Mouse (Mus musculus): ENCODE data around the gene Rtkn. TPM values are rescaled to one million over a fixed set of nuclear protein-coding genes. Genes with fewer than 3 reads are reported as not detected.

Rtkn gene
- polyA plus RNA-seq, 2 experiments: 5.5 to 11.1 TPM

- peak overlapping the region; percentile 53 to 55 for H3K4me3 ChIP-seq (ENCODE audit: insufficient read depth in 1 of 2, low read depth in 2 of 2, low read length in 2 of 2)
- no peak for DNase-seq (ENCODE audit: low read depth in 3 of 3, low spot score in 3 of 3)
Measured at GRCm38 (mm10) chr6:83135571-83136161, 403 bp downstream of the Rtkn start.

GRCm38 (mm10) chr6:83136291-83136880 lies 1.1 kb downstream of the Rtkn start:
- peak overlapping the region; percentile 53 to 55 for H3K4me3 ChIP-seq (ENCODE audit: insufficient read depth in 1 of 2, low read depth in 2 of 2, low read length in 2 of 2)
- DNase-seq (ENCODE audit: low read depth in 3 of 3, low spot score in 3 of 3) (no peak), ATAC-seq (ENCODE audit: insufficient read depth) (no peak)
- H3K9me3 ChIP-seq (ENCODE audit: control insufficient read depth, low read length): no peaks in the 10 kb centered on the region
- peak overlapping the region; percentile 50; the same call in 1 of the 2 replicates for H3K9ac ChIP-seq (replicated peaks)
- peaks cover 23% of the 10 kb centered on the region for H3K27me3 ChIP-seq (ENCODE audit: control insufficient read depth, insufficient read depth, low read length)
- TF ChIP-seq CTCF (IDR thresholded peaks at IDR 0.05; ENCODE audit: low read depth) (no peak), EP300 (IDR thresholded peaks at IDR 0.05; ENCODE audit: low read depth) (no peak)
- no peak overlapping the region for H3K27ac ChIP-seq
- peaks cover 5 to 6% of the 10 kb centered on the region in 2 experiments; a peak in 3 of 4 replicates for H3K4me1 ChIP-seq (replicated peaks; ENCODE audit: control insufficient read depth in 2 of 2, insufficient read depth in 2 of 2, low read length in 1 of 2)
- no peaks in the 10 kb centered on the region for H3K36me3 ChIP-seq (replicated peaks; ENCODE audit: control insufficient read depth, insufficient read depth, low read depth)
- H3K4me2 ChIP-seq (ENCODE audit: low read depth): peak overlapping the region; percentile 66
- 41% methylated on average over 5 of the region's 5 CpGs for WGBS (ENCODE audit: insufficient replicate concordance)

More at GRCm38 (mm10) chr6:83135571-83136161, 403 bp downstream of the Rtkn start:
- H3K27ac ChIP-seq: no peak overlapping the region
- ATAC-seq (ENCODE audit: insufficient read depth): no peak
- no peak overlapping the region for H3K9ac ChIP-seq (replicated peaks)
- no peak for TF ChIP-seq CTCF (IDR thresholded peaks at IDR 0.05; ENCODE audit: low read depth)
- TF ChIP-seq EP300 (IDR thresholded peaks at IDR 0.05; ENCODE audit: low read depth): no peak
- H3K27me3 ChIP-seq (ENCODE audit: control insufficient read depth, insufficient read depth, low read length): peaks cover 23% of the 10 kb centered on the region
- peaks cover 8 to 10% of the 10 kb centered on the region in 2 experiments; a peak in 3 of 4 replicates for H3K4me1 ChIP-seq (replicated peaks; ENCODE audit: control insufficient read depth in 2 of 2, insufficient read depth in 2 of 2, low read length in 1 of 2)
- peak overlapping the region; percentile 66 for H3K4me2 ChIP-seq (ENCODE audit: low read depth)
- no peaks in the 10 kb centered on the region for H3K9me3 ChIP-seq (ENCODE audit: control insufficient read depth, low read length)
- H3K36me3 ChIP-seq (replicated peaks; ENCODE audit: control insufficient read depth, insufficient read depth, low read depth): no peaks in the 10 kb centered on the region
- WGBS (ENCODE audit: insufficient replicate concordance): 20% methylated on average over 37 of the region's 37 CpGs

- Histone ChIP-seq H3K9ac (replicated peaks) (peak overlapping the region; percentile 50), H3K4me2 (ENCODE audit: low read depth) (peak overlapping the region; percentile 66), H3K36me3 (replicated peaks; ENCODE audit: control insufficient read depth, insufficient read depth, low read depth) (no peaks in the 10 kb centered on the region), H3K27ac (peak overlapping the region; percentile 41), H3K27me3 (ENCODE audit: control insufficient read depth, insufficient read depth, low read length) (peaks cover 26% of the 10 kb centered on the region), H3K4me1 (replicated peaks; ENCODE audit: control insufficient read depth in 2 of 2, insufficient read depth in 2 of 2, low read length in 1 of 2) (peaks cover 4 to 6% of the 10 kb centered on the region in 2 experiments; a peak in 3 of 4 replicates), H3K9me3 (ENCODE audit: control insufficient read depth, low read length) (no peaks in the 10 kb centered on the region), H3K4me3 (ENCODE audit: insufficient read depth in 1 of 2, low read depth in 2 of 2, low read length in 2 of 2) (peak overlapping the region; percentile 53 to 55)
- WGBS (ENCODE audit: insufficient replicate concordance): 2% methylated on average over 26 of the region's 26 CpGs
- TF ChIP-seq CTCF (IDR thresholded peaks at IDR 0.05; ENCODE audit: low read depth) (no peak), EP300 (IDR thresholded peaks at IDR 0.05; ENCODE audit: low read depth) (no peak)
- DNase-seq (ENCODE audit: low read depth in 3 of 3, low spot score in 3 of 3) (no peak), ATAC-seq (ENCODE audit: insufficient read depth) (peak; percentile 25; the same call in 1 of the 2 replicates)
Measured at GRCm38 (mm10) chr6:83136881-83137575, 1.8 kb downstream of the Rtkn start.

- Histone ChIP-seq H3K4me3 (ENCODE audit: insufficient read depth in 1 of 2, low read depth in 2 of 2, low read length in 2 of 2) (peak overlapping the region; percentile 53 to 55), H3K9ac (replicated peaks) (peak overlapping the region; percentile 50), H3K4me2 (ENCODE audit: low read depth) (peak overlapping the region; percentile 66), H3K27ac (peak overlapping the region; percentile 41), H3K9me3 (ENCODE audit: control insufficient read depth, low read length) (no peaks in the 10 kb centered on the region), H3K36me3 (replicated peaks; ENCODE audit: control insufficient read depth, insufficient read depth, low read depth) (no peaks in the 10 kb centered on the region), H3K4me1 (replicated peaks; ENCODE audit: control insufficient read depth in 2 of 2, insufficient read depth in 2 of 2, low read length in 1 of 2) (peaks cover 4 to 8% of the 10 kb centered on the region in 2 experiments; a peak in 3 of 4 replicates), H3K27me3 (ENCODE audit: control insufficient read depth, insufficient read depth, low read length) (peaks cover 31% of the 10 kb centered on the region)
- TF ChIP-seq CTCF (IDR thresholded peaks at IDR 0.05; ENCODE audit: low read depth) (no peak), EP300 (IDR thresholded peaks at IDR 0.05; ENCODE audit: low read depth) (no peak)
- under 1% methylated on average over 12 of the region's 12 CpGs for WGBS (ENCODE audit: insufficient replicate concordance)
- ATAC-seq (ENCODE audit: insufficient read depth) (peak; percentile 66), DNase-seq (ENCODE audit: low read depth in 3 of 3, low spot score in 3 of 3) (peak in 1 of 3 experiments; percentile 29)
Measured at GRCm38 (mm10) chr6:83137576-83137950, 2.3 kb downstream of the Rtkn start.

- H3K36me3 ChIP-seq (replicated peaks; ENCODE audit: control insufficient read depth, insufficient read depth, low read depth): no peaks in the 10 kb centered on the region
- TF ChIP-seq EP300 (IDR thresholded peaks at IDR 0.05; ENCODE audit: low read depth) (no peak), CTCF (IDR thresholded peaks at IDR 0.05; ENCODE audit: low read depth) (peak; percentile 23; the same call in 1 of the 2 replicates)
- H3K27me3 ChIP-seq (ENCODE audit: control insufficient read depth, insufficient read depth, low read length): peaks cover 36% of the 10 kb centered on the region
- H3K4me1 ChIP-seq (replicated peaks; ENCODE audit: control insufficient read depth in 2 of 2, insufficient read depth in 2 of 2, low read length in 1 of 2): peaks cover 4 to 8% of the 10 kb centered on the region in 2 experiments; a peak in 3 of 4 replicates
- peak overlapping the region; percentile 29 to 55 for H3K4me3 ChIP-seq (ENCODE audit: insufficient read depth in 1 of 2, low read depth in 2 of 2, low read length in 2 of 2)
- peak overlapping the region; percentile 66 for H3K4me2 ChIP-seq (ENCODE audit: low read depth)
- DNase-seq (ENCODE audit: low read depth in 3 of 3, low spot score in 3 of 3): no peak
- H3K27ac ChIP-seq: peak overlapping the region; percentile 24; the same call in 1 of the 2 replicates
- peak; percentile 40 for ATAC-seq (ENCODE audit: insufficient read depth)
- H3K9ac ChIP-seq (replicated peaks): no peak overlapping the region
- H3K9me3 ChIP-seq (ENCODE audit: control insufficient read depth, low read length): no peaks in the 10 kb centered on the region
- WGBS (ENCODE audit: insufficient replicate concordance): 6% methylated on average over 11 of the region's 11 CpGs
Measured at GRCm38 (mm10) chr6:83138056-83138455, 2.8 kb downstream of the Rtkn start.

Data from liver, embryonic 14.5 days (tissue).